Comparison of ENCODE assay signal across 8 mouse cellular contexts in genomic region chr7:143473347-143474101, GRCm38 (mm10). TPM values are rescaled to one million over a fixed set of nuclear protein-coding genes. Genes with fewer than 3 reads are reported as not detected.
DNase-seq lines count a peak whose midpoint lies in the region; TF ChIP-seq lines count a peak whose summit lies in the region.

Gene Slc22a18 (plus strand): TSS chr7:143473736.

- no peaks in the 10 kb centered on the region for H3K9me3 ChIP-seq in ES-E14 (ENCODE audit: control insufficient read depth, insufficient read depth, low read depth, low read length)
- H3K9me3 ChIP-seq in hindbrain, embryonic 10.5 days, result no peaks in the 10 kb centered on the region

- intact Hi-C loops in heart, adult 2 months (cut with DNase I), result loop anchor here (5.0 kb wide), 1 partner anchor 34 kb away; no protein-coding TSS in a partner anchor
- intact Hi-C loops in left cerebral cortex, postnatal 36 days (cut with DNase I), result no loop called here

- peak; percentile 50 for TF ChIP-seq POLR2A in heart, adult 2 months (IDR thresholded peaks at IDR 0.05; ENCODE audit: insufficient read depth, low read depth, low read length)

- 29% methylated on average over 4 of the region's 4 CpGs for WGBS in heart, adult 2 months
- 42% methylated on average over 4 of the region's 4 CpGs for WGBS in hindbrain, embryonic 10.5 days

- no peak within 1 kb of the TSS for H3K9ac ChIP-seq in ES-E14 (ENCODE audit: insufficient read depth, low read depth, low read length, poor library complexity, severe bottlenecking)
- peak within 1 kb of the TSS; percentile 28; the same call in 1 of the 2 replicates for H3K9ac ChIP-seq in heart, adult 2 months (ENCODE audit: low read depth, low read length)

- H3K36me3 ChIP-seq in ES-E14 (ENCODE audit: control insufficient read depth, insufficient read depth, low read length, poor library complexity, severe bottlenecking), result no peaks in the 10 kb centered on the region
- H3K36me3 ChIP-seq in heart, adult 2 months (ENCODE audit: control insufficient read depth, insufficient read depth, low read length), result no peaks in the 10 kb centered on the region
- H3K36me3 ChIP-seq in hindbrain, embryonic 10.5 days, result no peaks in the 10 kb centered on the region

- peaks cover 0 to 14% of the 10 kb centered on the region in 2 experiments; a peak in 1 of 4 replicates for H3K4me1 ChIP-seq in ES-E14 (ENCODE audit: control insufficient read depth in 2 of 2, insufficient read depth in 2 of 2, low read length in 2 of 2, poor library complexity in 1 of 2)
- H3K4me1 ChIP-seq in heart, adult 2 months (ENCODE audit: control insufficient read depth, insufficient read depth, low read length), result peaks cover 6% of the 10 kb centered on the region
- peaks cover 15% of the 10 kb centered on the region for H3K4me1 ChIP-seq in hindbrain, embryonic 10.5 days (replicated peaks)

- no peak within 1 kb of the TSS; the same call in 1 of the 2 replicates for H3K27ac ChIP-seq in ES-E14 (ENCODE audit: insufficient read depth, low read depth, low read length, poor library complexity, severe bottlenecking)
- H3K27ac ChIP-seq in heart, adult 2 months, result 0 out of 2 replicates have a peak within 1 kb of the TSS, but pooled peaks have one; percentile 15
- H3K27ac ChIP-seq in hindbrain, embryonic 10.5 days, result no peak within 1 kb of the TSS

- no peaks in the 10 kb centered on the region for H3K79me2 ChIP-seq in heart, adult 2 months (replicated peaks; ENCODE audit: control insufficient read depth, insufficient read depth, low read length)

- peak within 1 kb of the TSS; percentile 25 to 55; a peak in 3 of 4 replicates for H3K4me3 ChIP-seq in ES-E14 (ENCODE audit: insufficient read depth in 1 of 2, low read depth in 1 of 2, low read length in 2 of 2, poor library complexity in 1 of 2, severe bottlenecking in 1 of 2)
- no peak within 1 kb of the TSS for H3K4me3 ChIP-seq in heart, adult 2 months
- H3K4me3 ChIP-seq in hindbrain, embryonic 10.5 days, result no peak within 1 kb of the TSS

- in situ Hi-C loops in ES-E14 (cut with MboI; ENCODE audit: low sequenced_read_pairs in 2 of 2, unreplicated experiment in 2 of 2), result no loop called here

- no peaks in the 10 kb centered on the region for H3K27me3 ChIP-seq in heart, adult 2 months (ENCODE audit: control insufficient read depth, insufficient read depth, low read length)
- peaks cover 17% of the 10 kb centered on the region for H3K27me3 ChIP-seq in hindbrain, embryonic 10.5 days (ENCODE audit: insufficient read depth, poor library complexity, severe bottlenecking)

- no peak for DNase-seq in ES-E14 (ENCODE audit: low read depth, low spot score)
- peak; percentile 49 to 58 for DNase-seq in heart, adult 2 months
- peak; percentile 58 for DNase-seq in kidney, postnatal 10 days
- peak; percentile 57 for DNase-seq in lung, postnatal 14 days
- DNase-seq in hindbrain, embryonic 10.5 days (ENCODE audit: low spot score), result no peak
- no peak for DNase-seq in left cerebral cortex, postnatal 36 days (ENCODE audit: low spot score in 2 of 2)
- DNase-seq in thymus, adult 18-20 months, result no peak
- no peak for DNase-seq in frontal cortex, postnatal 10 days (ENCODE audit: low spot score in 2 of 2)

- TF ChIP-seq EP300 in heart, adult 2 months (IDR thresholded peaks at IDR 0.05; ENCODE audit: insufficient read depth, low read depth, low read length), result 0 out of 2 replicates have a peak, but pooled peaks have one; percentile 46

- no peak for TF ChIP-seq CTCF in heart, adult 2 months (IDR thresholded peaks at IDR 0.05)

TF ChIP-seq in ES-E14, 5 proteins besides CTCF, POLR2A, EP300 and RAD21:
- TF ChIP-seq MAFK (IDR thresholded peaks at IDR 0.05; ENCODE audit: insufficient read depth, low read depth, low read length) (no peak), HCFC1 (IDR thresholded peaks at IDR 0.05; ENCODE audit: borderline replicate concordance, insufficient read depth, low read length) (no peak), ZNF384 (IDR thresholded peaks at IDR 0.05; ENCODE audit: low read depth, low read length) (no peak), ZC3H11A (IDR thresholded peaks at IDR 0.05; ENCODE audit: borderline replicate concordance, low read depth, low read length) (no peak), CHD2 (IDR thresholded peaks at IDR 0.05; ENCODE audit: low read depth, low read length) (no peak)
TF ChIP-seq in ES-E14: peak in this region for 0.

RNA-seq across cellular contexts. Expression of gene Slc22a18, which starts in this region (rescaled TPM):
- total RNA-seq in ES-E14 (2012; rRNA removed), result 1.5 and 4.6 TPM in 2 replicates
- under 1 TPM; 0.36 to 0.42 TPM for total RNA-seq in heart, adult 2 months (2021)
- polyA plus RNA-seq in heart, adult 2 months (2012; rRNA removed), result 2.3 and 2.5 TPM in 2 replicates
- 0.39 and 0.58 TPM in 2 replicates for polyA plus RNA-seq in hindbrain, embryonic 10.5 days (2016; fragmentation: Nextera tagmentation; extraction: Ambion mirVana)
- total RNA-seq in left cerebral cortex, postnatal 36 days (2021), result under 1 TPM; 0.34 to 0.89 TPM

Comparison
In these comparisons a context has a peak if more than half of its experiments do, and no peak if none do; other contexts are left out.
1. DNase-seq: peak in heart, adult 2 months (2 of 2), kidney, postnatal 10 days (single experiment) and lung, postnatal 14 days (single experiment); none in ES-E14 (single experiment), hindbrain, embryonic 10.5 days (single experiment), left cerebral cortex, postnatal 36 days (0 of 2), thymus, adult 18-20 months (0 of 2) and frontal cortex, postnatal 10 days (0 of 2).
2. H3K4me3 ChIP-seq: peak in ES-E14 (2 of 2); none in heart, adult 2 months (single experiment) and hindbrain, embryonic 10.5 days (single experiment).